Mouse (Mus musculus) heart, postnatal 0 days (tissue): ENCODE results near the gene Dock8.

ENCODE experiments used
- CTCF ChIP-seq: IDR thresholded peaks from 2 replicates; pipeline ENCODE4 v1.5.1; 2016; ENCODE audit warnings: antibody characterized with exemption, control low read depth, low read depth
- EP300 ChIP-seq: IDR thresholded peaks from 2 replicates; pipeline ENCODE4 v1.6.1; 2016; ENCODE audit warnings: antibody characterized with exemption, low read depth

DNA sequence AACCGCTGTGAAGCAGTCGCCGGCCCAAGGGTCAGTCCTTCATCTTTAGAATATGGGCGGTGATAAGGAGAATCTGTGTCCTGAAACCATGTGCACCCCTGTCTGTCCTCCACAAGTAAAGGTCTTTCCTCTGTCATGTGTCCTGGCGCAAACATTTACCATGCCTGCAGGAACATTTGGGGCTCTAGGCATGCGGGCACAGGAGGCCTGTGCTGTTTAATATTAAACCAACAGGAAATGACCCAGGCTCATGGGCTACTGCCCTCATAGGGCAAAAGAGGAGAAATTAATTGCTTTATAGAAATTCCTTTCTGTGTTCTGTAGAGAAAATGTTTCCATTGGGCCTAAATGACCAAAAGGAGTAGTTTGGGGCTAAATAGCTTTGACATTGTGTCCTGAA is 36.5 kb downstream of the Dock8 start:
- TF ChIP-seq EP300: no peak
- no peak for TF ChIP-seq CTCF
